Mouse (Mus musculus) retina, postnatal 1 day (tissue): ENCODE measurements at regions not wholly inside any gene's neighbourhood (a gene's known extent, or its start where the extent isn't known, plus 50 kb on each side); places are given as distances from the start of the nearest gene placed in this dataset.
"Not testable (repeated sequence)": the region's sequence is repeated elsewhere in the genome, so short reads cannot be mapped to it uniquely, and the experiment has no call there.

Source experiments
- DNase-seq: peaks from one replicate; pipeline ENCODE4 v3.0.0-alpha.2; 2012

GRCm38 (mm10) chr2:181930037-181930436 lies 60.9 kb upstream of the Gm14496 start:
- DNase-seq: no peak

- DNase-seq: not testable (repeated sequence)
Observed at GRCm38 (mm10) chr2:181930538-181930937, 60.4 kb upstream of the Gm14496 start.

GRCm38 (mm10) chr2:181931077-181931815 lies 59.7 kb upstream of the Gm14496 start:
- peak; percentile 33 for DNase-seq

- peak; percentile 53 for DNase-seq
Observed at GRCm38 (mm10) chr2:181931918-181932605, 58.9 kb upstream of the Gm14496 start.
